Mouse (Mus musculus) urinary bladder, postnatal 14 days (tissue): ENCODE measurements around the gene Cyp2g1.
"Not testable (repeated sequence)": the region's sequence is repeated elsewhere in the genome, so short reads cannot be mapped to it uniquely, and the experiment has no call there.

Experiments used
- DNase-seq: peaks from one replicate; pipeline ENCODE4 v3.0.0; 2021; ENCODE audit warnings: low spot score

The Cyp2g1 gene

DNA sequence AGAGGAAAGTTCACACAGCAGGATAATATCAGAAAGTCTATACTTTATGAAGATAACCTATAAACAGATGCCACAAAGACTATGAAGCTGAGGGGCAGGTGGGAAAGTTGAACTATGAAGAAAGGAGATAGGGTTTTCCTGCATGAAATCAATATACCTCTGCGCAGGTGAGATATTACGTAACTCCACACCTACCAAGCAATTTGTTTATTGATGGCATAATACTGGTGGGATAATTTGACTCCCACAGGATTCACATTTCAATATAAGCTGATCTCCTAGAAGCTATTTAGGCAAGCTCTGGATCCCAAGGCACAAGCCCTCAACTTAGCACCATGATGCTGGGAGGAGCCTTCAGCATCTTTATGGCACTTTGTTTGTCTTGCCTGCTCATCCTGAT lies at the start of gene Cyp2g1:
TSS of gene Cyp2g1 (plus strand) at position 301 of the 400 bp plus-strand sequence.
- DNase-seq: no peak

- DNase-seq: peak; percentile 56
These were observed 41.6 kb upstream of the Cyp2g1 start for GRCm38 (mm10) chr7:26767084-26767483.

DNA sequence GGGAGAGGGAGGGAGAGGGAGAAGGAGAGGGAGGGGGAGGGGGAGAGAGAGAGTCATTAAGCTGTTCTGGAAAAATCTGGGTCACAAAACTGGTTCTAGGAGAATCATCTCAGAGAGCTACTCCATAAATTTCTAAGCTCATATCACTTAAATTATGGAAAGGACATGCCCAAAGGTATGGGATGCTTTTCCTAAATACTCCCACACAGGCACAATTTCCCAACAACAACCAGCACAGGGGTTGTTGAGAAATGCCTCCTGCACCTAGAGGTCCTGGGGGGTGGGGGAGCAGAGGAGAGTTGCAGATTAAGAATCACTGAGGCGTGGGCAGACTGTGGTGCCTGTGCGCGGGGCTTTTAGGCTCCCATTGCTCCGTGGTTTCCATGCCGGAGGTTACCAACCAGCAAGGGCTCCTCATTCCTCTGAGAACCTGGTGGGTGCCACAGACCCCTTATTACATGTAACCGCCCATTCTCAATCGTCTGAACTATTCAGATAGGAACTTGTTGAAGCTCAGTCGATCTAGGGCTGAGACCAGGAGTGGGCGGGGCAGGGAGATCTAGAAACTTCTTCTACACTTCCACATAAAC lies 38.7 kb upstream of the Cyp2g1 start:
- DNase-seq: no peak

GRCm38 (mm10) chr7:26772866-26773586 lies 35.7 kb upstream of the Cyp2g1 start:
- peak; percentile 63 for DNase-seq

GRCm38 (mm10) chr7:26775866-26776265 lies 32.8 kb upstream of the Cyp2g1 start:
- no peak for DNase-seq

DNA sequence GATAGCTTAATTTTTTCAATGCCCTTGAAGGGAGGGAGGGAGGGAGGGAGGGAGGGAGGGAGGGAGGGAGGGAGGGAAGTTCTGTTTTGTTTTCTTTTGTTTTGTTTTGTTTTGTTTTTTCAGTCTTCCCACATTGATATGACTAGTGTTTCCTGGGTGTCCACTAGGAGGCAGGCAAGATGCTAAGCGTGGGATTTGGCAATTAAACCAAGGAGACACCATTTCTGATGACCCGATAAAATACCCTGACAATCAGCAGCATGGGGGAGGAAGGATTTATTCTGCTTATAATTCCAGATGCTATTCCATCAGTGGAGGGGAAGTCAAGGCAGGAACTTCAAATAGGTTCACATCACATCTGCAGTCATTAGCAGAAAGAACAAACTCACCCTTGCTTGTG lies 30.9 kb upstream of the Cyp2g1 start:
- DNase-seq: no peak

GRCm38 (mm10) chr7:26778474-26778873 lies 30.2 kb upstream of the Cyp2g1 start:
- DNase-seq: peak; percentile 63

- no peak for DNase-seq
These were observed 28.8 kb upstream of the Cyp2g1 start for GRCm38 (mm10) chr7:26779799-26780416.

DNA sequence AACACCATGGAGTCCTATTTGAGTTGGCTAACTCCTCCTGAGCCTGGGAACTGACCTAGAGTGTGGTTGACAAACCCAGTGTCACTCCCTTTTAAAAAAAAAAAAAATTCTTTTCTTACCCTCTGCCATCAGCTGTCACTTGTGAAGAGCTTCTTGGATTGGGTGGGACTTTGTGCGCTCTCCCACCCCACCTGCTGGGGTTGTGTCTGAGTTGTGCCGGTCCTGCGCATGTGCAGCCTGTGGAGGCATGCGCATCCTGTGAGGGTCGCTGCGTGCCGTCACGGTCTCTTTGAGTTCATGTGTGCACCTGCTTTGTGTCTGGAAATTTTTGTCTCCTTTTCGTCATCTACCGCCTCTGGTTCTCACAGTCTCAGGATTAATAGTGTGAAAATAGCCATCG lies 28.2 kb upstream of the Cyp2g1 start:
- no peak for DNase-seq

DNA sequence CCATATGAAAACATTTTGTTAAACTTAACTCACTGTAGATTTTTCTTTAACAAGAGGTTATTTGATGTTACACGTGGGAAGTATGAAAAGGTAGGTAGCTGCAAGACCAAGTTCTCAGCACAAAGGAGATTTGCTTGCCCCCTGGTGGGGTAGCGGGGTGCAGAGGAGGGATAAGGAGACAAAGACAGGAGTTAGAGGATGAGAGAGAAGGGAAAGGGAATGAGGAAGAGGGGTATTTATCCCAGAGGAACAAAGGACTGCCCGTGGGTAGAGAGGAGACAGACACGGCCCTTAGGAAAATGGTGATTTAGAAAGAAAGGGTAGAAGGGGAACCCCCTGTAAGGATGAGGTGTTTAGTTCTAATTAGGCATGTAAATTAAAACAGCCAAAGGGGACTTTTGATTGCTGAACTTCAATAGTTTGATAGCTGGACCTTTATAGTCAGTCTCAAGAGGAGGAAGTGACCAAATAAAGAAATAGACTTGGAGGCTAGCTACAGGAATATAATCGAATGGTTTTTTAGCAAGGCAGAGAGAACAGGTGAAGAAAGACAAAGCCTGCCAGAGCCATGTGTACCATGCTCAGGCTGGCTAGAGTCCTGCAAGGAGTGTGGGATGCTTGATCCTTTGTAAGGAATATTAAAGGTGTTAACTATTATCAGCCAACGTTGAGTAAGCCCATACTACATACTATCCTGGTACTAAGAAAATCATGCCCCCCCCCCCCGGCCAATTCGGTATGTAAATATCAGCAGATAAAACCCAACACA lies 27.5 kb upstream of the Cyp2g1 start:
- DNase-seq: no peak

DNA sequence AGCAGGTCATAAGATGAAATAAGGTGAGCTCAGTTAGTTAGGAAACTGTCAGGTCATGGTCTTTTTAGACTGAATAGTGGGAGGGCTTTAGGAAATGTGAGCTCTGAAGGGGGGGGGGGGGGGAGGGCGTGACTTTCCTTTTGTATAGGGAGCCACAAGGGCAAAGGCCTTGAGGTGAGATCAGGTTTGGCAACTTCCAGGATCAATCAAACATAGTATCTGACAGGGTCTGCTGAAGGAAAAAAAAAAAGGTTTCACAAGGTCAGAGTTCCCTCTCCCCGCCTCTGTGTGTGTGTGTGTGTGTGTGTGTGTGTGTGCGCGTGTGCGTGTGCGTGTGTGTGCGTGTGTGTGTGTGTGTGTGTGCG lies 26.9 kb upstream of the Cyp2g1 start:
- no peak for DNase-seq

DNA sequence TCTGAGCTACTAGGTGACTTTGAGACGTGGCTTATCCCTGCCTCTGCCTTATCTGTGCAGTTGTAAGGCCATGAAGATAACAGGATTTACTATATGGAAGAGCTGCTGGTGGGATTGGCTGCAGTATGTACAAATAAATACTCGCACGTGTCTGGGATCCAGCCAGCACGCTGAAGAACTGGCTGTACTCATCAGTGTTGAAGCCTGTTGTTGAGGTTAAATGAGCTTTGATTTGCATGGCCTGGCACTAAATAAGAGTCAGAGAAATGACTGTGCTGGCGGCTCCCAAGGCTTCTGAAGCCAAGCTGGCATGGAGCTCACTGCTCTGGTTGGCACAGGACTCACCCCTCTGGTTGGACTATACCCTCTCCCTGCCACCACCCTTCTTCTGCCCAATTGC lies 25.5 kb upstream of the Cyp2g1 start:
- DNase-seq: peak; percentile 60

DNA sequence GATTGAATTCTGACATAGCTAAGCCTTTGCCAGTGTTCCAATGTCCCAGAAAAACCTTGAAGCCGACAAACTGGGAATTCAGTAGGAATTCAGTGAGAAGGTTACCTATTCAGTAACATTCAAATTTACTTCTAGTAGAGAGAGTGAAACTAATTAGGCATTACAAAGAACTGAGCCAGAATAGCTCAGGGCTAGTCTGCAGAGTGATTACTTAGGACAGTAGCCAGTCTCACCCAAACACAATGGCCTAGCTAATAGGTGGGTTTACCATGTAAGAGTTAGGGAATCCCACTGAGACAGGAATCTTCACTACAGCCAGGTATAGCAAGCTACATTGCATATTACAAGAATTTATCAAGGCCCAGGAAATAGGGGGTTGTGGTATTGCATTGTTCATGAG lies 22.7 kb upstream of the Cyp2g1 start:
- not testable (repeated sequence) for DNase-seq

DNA sequence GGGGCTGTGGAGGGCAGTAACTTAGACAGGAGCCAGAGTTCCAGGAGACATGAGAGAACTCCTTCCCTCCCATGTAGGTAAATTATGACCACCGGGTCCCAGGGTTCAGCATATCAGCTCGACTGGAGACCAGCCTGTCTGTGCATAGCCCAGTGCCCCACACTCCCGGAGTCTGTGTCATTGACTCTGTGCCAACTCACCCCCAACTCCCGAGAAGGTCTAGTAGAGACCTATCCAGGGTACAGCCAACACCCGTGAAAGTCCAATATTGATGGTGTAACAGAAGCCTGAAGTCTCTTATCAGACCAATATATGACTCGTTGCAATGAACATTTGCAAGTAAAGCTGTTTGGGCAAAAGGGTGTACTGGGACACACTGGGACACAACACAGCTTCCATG lies 18.7 kb upstream of the Cyp2g1 start:
- DNase-seq: no peak

- no peak for DNase-seq
These were observed 8.6 kb upstream of the Cyp2g1 start for GRCm38 (mm10) chr7:26800104-26800503.

GRCm38 (mm10) chr7:26800996-26801395 lies 7.7 kb upstream of the Cyp2g1 start:
- DNase-seq: no peak

- not testable (repeated sequence) for DNase-seq
These were observed 23.0 kb downstream of the Cyp2g1 start for GRCm38 (mm10) chr7:26831556-26832292.

GRCm38 (mm10) chr7:26832668-26833067 lies 24.0 kb downstream of the Cyp2g1 start:
- not testable (repeated sequence) for DNase-seq

DNA sequence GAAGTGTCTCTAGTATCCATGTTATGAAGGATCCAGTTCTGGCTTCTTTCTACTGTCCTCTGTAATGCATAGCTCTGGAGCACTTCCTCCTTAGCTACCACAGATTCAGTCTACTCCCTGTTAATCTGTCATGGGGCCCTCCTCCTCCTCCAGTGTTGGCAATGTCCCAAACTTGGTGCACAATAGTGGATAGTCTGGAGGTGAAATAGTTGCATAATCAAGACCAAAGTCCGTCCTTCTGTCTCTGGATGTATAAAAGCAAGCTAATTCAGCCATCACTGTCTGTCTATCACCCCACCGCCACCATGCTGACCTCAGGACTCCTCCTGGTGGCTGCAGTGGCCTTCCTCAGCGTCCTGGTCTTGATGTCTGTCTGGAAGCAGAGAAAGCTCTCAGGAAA lies 26.4 kb downstream of the Cyp2g1 start, which contains the start of gene Cyp2a5:
TSS of gene Cyp2a5 (plus strand) at position 247 of the 400 bp plus-strand sequence.
- not testable (repeated sequence) for DNase-seq

- DNase-seq: not testable (repeated sequence)
These were observed 34.7 kb downstream of the Cyp2g1 start for GRCm38 (mm10) chr7:26843400-26843799.

DNA sequence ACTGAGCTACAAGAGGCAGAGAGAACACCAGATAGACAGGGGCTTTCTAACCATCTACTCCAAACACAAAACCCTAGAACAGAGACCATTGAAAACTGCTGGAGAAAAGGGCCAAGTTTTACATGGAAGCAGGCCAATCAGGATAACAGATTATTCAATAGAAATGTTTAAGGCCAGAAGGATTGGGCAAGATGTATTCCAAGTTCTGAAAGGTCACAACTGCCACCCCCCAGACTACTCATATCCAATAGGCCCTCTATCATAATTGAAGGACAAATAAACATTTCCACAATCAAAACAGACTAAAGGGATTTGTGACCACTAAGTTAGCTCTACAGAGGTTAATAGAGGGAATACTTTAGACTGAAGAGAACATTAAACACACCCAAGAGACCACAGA lies 41.4 kb downstream of the Cyp2g1 start:
- DNase-seq: not testable (repeated sequence)
